Mouse (Mus musculus): ENCODE results near the gene Scfd1.

DNA sequence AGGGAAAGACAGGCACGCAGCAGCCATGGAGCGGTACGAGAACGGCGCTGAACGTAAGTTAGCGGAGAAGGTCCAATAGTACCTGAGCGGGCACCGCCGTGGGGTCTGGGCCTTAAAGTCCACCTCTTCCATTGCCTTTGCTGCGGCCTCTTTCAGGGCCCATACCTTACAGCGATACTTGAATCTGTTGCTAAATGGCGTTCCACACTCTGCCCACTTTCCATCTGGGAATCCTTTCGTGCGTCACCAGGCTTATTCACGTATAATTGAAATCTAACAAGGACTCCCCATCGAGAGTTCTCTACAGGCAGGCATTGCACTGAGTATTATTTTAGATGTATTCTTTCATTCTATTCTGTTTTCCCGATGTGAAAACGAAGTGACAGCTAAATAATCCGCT is 117.3 kb downstream of the Scfd1 start:
- TF ChIP-seq POLR2A (IDR thresholded peaks at IDR 0.05; ENCODE audit: borderline replicate concordance, low read depth, low read length) (no peak), CTCF (IDR thresholded peaks at IDR 0.05; ENCODE audit: low read depth, low read length) (no peak)
